Mouse (Mus musculus): ENCODE data around the gene Zbtb43. TPM values are rescaled to one million over a fixed set of nuclear protein-coding genes. Genes with fewer than 3 reads are reported as not detected.

The Zbtb43 gene
- polyA plus RNA-seq, 1 experiment, result 17.8 TPM

DNA sequence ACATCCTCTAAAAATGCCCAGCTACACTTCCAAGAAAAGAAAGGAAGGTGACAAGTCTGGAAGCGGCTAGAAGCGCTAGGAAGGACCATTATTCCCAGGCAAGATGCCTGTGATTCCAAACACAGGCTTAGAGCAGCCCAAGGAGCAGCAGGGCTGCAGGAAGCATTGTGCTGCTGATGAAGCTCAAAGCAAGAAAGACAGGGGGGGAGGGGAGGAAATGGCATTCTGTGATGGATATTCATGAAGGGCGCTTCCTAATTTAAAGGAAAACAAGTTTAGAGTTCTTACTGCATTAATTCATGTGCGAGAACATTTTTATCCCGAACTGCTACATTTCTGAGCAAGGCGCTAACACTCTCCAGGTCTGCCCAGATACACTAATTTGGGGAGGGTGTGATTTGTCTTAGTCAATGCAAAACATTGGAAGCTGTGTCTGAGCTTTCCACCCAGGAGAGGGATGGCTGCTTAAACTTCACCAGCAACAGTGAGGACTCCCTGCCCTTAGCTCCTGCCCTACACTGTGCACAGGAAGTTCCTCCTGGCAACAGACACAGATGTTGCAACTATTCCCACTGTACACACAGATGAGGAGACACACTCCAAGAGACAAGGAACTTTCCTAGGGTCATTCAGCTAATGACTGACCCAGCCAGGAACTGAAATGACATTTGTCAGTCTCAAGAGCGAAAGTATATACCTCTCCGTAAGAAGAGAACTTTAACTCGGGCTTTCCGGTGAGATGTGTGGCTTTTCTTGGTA lies 41.5 kb downstream of the Zbtb43 start:
- Histone ChIP-seq H3K4me1 (ENCODE audit: control insufficient read depth, insufficient read depth, low read length) (peaks cover 4% of the 10 kb centered on the region; the same call in 1 of the 2 replicates), H3K4me3 (replicated peaks; ENCODE audit: insufficient read depth, low read depth, low read length) (no peak overlapping the region), H3K27ac (ENCODE audit: insufficient read depth, low read length) (no peak overlapping the region), H3K27me3 (ENCODE audit: control insufficient read depth, insufficient read depth, low read length) (no peaks in the 10 kb centered on the region)
- TF ChIP-seq CTCF (IDR thresholded peaks at IDR 0.05; ENCODE audit: borderline replicate concordance, insufficient read depth, low read depth, low read length), result no peak
- no peak for TF ChIP-seq POLR2A (IDR thresholded peaks at IDR 0.05; ENCODE audit: borderline replicate concordance, insufficient read depth, low read length)
- DNase-seq, result no peak
- WGBS, result 82% methylated on average over 10 of the region's 10 CpGs

DNA sequence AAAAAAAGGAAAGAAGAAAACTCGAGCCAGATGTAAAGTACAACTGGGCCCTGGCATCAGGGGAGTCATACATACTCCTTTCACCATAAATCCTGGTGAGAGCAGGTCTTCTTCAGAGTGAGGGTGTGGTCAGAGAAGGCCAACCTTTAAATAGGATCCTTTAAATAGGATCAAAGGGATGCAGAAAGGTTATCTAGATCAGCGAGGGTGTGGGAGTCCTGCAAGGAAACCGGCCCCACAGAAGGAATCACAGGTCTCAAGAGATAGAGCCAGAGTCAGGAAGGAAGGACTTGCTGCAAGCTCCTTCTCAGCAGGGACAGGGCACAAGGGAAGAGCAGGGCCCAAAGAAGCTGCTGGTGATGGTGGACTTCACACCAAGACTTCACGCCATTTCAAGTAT lies 50.9 kb downstream of the Zbtb43 start:
- Histone ChIP-seq H3K27ac (ENCODE audit: insufficient read depth, low read length) (no peak overlapping the region), H3K27me3 (ENCODE audit: control insufficient read depth, insufficient read depth, low read length) (no peaks in the 10 kb centered on the region), H3K4me1 (ENCODE audit: control insufficient read depth, insufficient read depth, low read length) (no peaks in the 10 kb centered on the region), H3K4me3 (replicated peaks; ENCODE audit: insufficient read depth, low read depth, low read length) (no peak overlapping the region)
- no peak for DNase-seq
- WGBS, result 88% methylated on average over 4 of the region's 4 CpGs
- TF ChIP-seq CTCF (IDR thresholded peaks at IDR 0.05; ENCODE audit: borderline replicate concordance, insufficient read depth, low read depth, low read length), result no peak
- TF ChIP-seq POLR2A (IDR thresholded peaks at IDR 0.05; ENCODE audit: borderline replicate concordance, insufficient read depth, low read length), result no peak

DNA sequence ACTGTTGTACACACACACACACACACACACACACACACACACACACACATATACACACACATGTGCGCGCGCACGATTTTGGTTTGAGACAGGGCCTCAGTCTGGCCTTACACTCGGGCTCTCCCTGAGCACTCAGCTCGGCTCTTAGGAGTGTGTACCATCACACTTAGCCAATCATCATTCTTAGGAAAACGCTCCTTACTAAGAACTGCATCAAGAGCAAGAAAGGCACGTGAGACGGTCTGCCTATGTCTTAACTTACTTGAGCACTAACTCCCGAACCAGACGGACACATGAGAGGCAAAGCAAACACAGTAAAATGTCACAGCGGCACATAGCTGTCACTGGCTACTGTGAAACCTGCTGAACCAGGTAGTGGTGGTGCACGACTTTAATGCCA lies 54.3 kb downstream of the Zbtb43 start:
- Histone ChIP-seq H3K4me1 (ENCODE audit: control insufficient read depth, insufficient read depth, low read length) (peaks cover 6% of the 10 kb centered on the region; the same call in 1 of the 2 replicates), H3K4me3 (replicated peaks; ENCODE audit: insufficient read depth, low read depth, low read length) (no peak overlapping the region), H3K27ac (ENCODE audit: insufficient read depth, low read length) (no peak overlapping the region), H3K27me3 (ENCODE audit: control insufficient read depth, insufficient read depth, low read length) (no peaks in the 10 kb centered on the region)
- TF ChIP-seq POLR2A (IDR thresholded peaks at IDR 0.05; ENCODE audit: borderline replicate concordance, insufficient read depth, low read length) (no peak), CTCF (IDR thresholded peaks at IDR 0.05; ENCODE audit: borderline replicate concordance, insufficient read depth, low read depth, low read length) (no peak)
- 92% methylated on average over 13 of the region's 13 CpGs for WGBS
- no peak for DNase-seq

DNA sequence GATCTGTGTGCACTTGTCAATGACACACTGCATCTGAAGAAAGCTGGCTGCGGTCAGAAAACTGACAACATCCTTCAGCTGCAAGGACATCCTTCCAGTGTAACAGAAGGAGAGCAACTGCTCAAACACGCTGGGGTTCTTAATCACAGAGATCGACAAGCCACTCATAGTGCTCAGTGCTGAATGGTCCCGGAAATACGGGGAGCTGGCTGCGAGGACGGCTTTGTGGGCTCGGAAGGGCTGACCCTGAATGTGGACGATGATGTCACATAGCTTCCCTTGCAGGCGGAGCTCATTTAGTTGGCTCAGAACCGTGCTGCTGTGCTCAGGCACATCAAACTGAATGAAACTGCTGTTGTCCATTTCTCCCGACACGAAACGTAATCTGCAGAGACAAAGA lies 56.2 kb downstream of the Zbtb43 start:
- DNase-seq, result no peak
- no peak for TF ChIP-seq POLR2A (IDR thresholded peaks at IDR 0.05; ENCODE audit: borderline replicate concordance, insufficient read depth, low read length)
- no peak for TF ChIP-seq CTCF (IDR thresholded peaks at IDR 0.05; ENCODE audit: borderline replicate concordance, insufficient read depth, low read depth, low read length)
- 73% methylated on average over 14 of the region's 14 CpGs for WGBS
- Histone ChIP-seq H3K27me3 (ENCODE audit: control insufficient read depth, insufficient read depth, low read length) (no peaks in the 10 kb centered on the region), H3K27ac (ENCODE audit: insufficient read depth, low read length) (no peak overlapping the region), H3K4me1 (ENCODE audit: control insufficient read depth, insufficient read depth, low read length) (peaks cover 6% of the 10 kb centered on the region; the same call in 1 of the 2 replicates), H3K4me3 (replicated peaks; ENCODE audit: insufficient read depth, low read depth, low read length) (no peak overlapping the region)

DNA sequence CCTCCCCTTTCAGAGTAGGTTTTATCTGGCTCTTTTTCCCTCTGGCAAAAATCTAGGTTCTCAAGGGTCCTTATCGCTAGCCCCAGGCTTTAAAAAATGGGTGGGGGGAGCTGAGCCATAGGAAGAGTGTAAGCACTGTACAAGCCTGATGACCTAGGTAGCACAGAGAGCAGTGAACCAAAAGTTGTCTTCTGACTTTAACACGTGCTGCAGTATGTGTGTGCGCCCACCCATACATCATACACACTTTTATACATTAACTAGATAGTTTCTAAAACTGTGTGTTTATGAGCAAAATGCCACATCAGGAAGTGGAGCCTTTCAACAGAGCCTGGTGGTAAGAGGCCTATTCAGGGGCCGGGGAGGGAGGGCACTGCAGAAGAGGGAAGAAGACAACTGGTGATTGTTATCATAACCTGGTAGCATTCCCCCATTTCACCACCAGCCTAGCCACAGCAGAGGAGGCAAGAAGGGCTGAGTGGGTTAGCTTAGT lies 64.8 kb downstream of the Zbtb43 start:
- DNase-seq, result no peak
- TF ChIP-seq CTCF (IDR thresholded peaks at IDR 0.05; ENCODE audit: borderline replicate concordance, insufficient read depth, low read depth, low read length) (no peak), POLR2A (IDR thresholded peaks at IDR 0.05; ENCODE audit: borderline replicate concordance, insufficient read depth, low read length) (no peak)
- Histone ChIP-seq H3K4me3 (replicated peaks; ENCODE audit: insufficient read depth, low read depth, low read length) (no peak overlapping the region), H3K27ac (ENCODE audit: insufficient read depth, low read length) (no peak overlapping the region), H3K27me3 (ENCODE audit: control insufficient read depth, insufficient read depth, low read length) (no peaks in the 10 kb centered on the region), H3K4me1 (ENCODE audit: control insufficient read depth, insufficient read depth, low read length) (peaks cover 5% of the 10 kb centered on the region)
- WGBS, result 88% methylated on average over 4 of the region's 4 CpGs

DNA sequence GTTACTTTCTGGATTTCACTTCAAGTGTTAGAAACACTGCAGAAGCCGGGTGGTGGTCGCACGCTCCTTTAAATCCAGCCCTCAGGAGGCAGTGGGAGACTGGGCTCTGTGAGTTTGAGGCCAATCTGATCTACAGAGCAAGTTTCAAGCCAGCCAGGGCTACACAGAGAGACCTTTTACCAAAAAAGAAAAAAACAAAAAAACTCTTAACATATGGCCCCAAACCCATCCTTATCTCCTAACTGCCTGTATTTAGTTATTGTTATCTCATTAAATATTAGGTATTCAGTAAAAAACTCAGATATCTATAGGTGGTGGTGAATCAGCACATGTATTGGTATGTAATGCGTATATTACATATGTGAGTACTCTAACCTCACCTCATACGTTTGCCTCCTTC lies 65.7 kb downstream of the Zbtb43 start:
- no peak for TF ChIP-seq CTCF (IDR thresholded peaks at IDR 0.05; ENCODE audit: borderline replicate concordance, insufficient read depth, low read depth, low read length)
- TF ChIP-seq POLR2A (IDR thresholded peaks at IDR 0.05; ENCODE audit: borderline replicate concordance, insufficient read depth, low read length), result no peak
- Histone ChIP-seq H3K27ac (ENCODE audit: insufficient read depth, low read length) (no peak overlapping the region), H3K4me3 (replicated peaks; ENCODE audit: insufficient read depth, low read depth, low read length) (no peak overlapping the region), H3K27me3 (ENCODE audit: control insufficient read depth, insufficient read depth, low read length) (no peaks in the 10 kb centered on the region), H3K4me1 (ENCODE audit: control insufficient read depth, insufficient read depth, low read length) (peaks cover 5% of the 10 kb centered on the region)
- no peak for DNase-seq
- 79% methylated on average over 5 of the region's 5 CpGs for WGBS

DNA sequence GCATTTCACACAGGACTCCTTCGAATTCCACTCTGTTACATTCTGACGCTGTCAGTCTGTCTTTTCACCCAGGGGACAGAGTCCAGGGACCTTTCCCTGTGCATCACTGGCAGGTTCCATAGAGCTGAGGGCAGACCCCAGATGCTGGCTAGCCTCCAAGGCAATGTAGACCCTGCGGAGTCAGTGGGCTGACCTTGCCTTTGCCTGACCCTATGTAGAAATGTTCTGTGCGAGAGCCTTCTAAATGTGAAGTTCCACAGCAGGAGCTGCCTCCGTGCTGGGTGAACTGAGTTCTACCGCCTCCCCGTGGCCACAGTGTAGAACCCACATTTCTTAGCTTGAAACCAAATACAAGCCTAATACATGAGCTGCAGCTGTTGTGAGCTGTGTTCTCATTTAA lies 66.1 kb downstream of the Zbtb43 start:
- Histone ChIP-seq H3K4me1 (ENCODE audit: control insufficient read depth, insufficient read depth, low read length) (peaks cover 5% of the 10 kb centered on the region), H3K27ac (ENCODE audit: insufficient read depth, low read length) (no peak overlapping the region), H3K4me3 (replicated peaks; ENCODE audit: insufficient read depth, low read depth, low read length) (no peak overlapping the region), H3K27me3 (ENCODE audit: control insufficient read depth, insufficient read depth, low read length) (no peaks in the 10 kb centered on the region)
- TF ChIP-seq POLR2A (IDR thresholded peaks at IDR 0.05; ENCODE audit: borderline replicate concordance, insufficient read depth, low read length) (no peak), CTCF (IDR thresholded peaks at IDR 0.05; ENCODE audit: borderline replicate concordance, insufficient read depth, low read depth, low read length) (peak; percentile 92)
- DNase-seq, result peak; percentile 57 to 73
- 23% methylated on average over 7 of the region's 7 CpGs for WGBS

DNA sequence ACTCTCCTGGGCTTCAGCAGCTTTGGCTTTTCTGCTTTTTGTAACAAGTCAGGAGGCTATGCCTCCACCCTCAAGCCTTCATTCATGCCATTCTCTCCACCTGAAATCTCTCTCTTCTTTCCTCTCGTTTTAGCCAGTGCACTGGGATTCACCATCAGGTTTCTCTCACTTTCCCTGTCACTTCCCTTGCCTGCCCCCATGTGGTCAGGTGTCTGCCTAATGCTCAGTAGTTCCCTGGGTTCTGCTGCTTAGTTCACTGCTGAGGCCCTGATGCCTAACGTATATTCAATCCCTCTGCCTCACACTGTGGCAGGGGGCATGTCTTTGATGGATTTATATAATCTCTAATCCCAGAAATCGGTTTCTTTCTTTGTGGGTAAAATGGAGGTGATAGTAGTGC lies 67.1 kb downstream of the Zbtb43 start:
- no peak for TF ChIP-seq POLR2A (IDR thresholded peaks at IDR 0.05; ENCODE audit: borderline replicate concordance, insufficient read depth, low read length)
- peak; percentile 71 for TF ChIP-seq CTCF (IDR thresholded peaks at IDR 0.05; ENCODE audit: borderline replicate concordance, insufficient read depth, low read depth, low read length)

More for the DNA sequence above, 67.1 kb downstream of the Zbtb43 start:
- Histone ChIP-seq H3K4me3 (replicated peaks; ENCODE audit: insufficient read depth, low read depth, low read length) (no peak overlapping the region), H3K27ac (ENCODE audit: insufficient read depth, low read length) (no peak overlapping the region), H3K27me3 (ENCODE audit: control insufficient read depth, insufficient read depth, low read length) (no peaks in the 10 kb centered on the region), H3K4me1 (ENCODE audit: control insufficient read depth, insufficient read depth, low read length) (peaks cover under 1% of the 10 kb centered on the region)
- DNase-seq, result peak; percentile 54 to 63
- WGBS, result 46% methylated on average over 3 of the region's 3 CpGs
